Mouse (Mus musculus): ENCODE measurements around the gene Rnpepl1. TPM values are rescaled to one million over a fixed set of nuclear protein-coding genes. Genes with fewer than 3 reads are reported as not detected.
"Not testable (repeated sequence)": the region's sequence is repeated elsewhere in the genome, so short reads cannot be mapped to it uniquely, and the experiment has no call there.

Gene Rnpepl1
- polyA plus RNA-seq, 1 experiment from 2014 or later, result 21.7 TPM

DNA sequence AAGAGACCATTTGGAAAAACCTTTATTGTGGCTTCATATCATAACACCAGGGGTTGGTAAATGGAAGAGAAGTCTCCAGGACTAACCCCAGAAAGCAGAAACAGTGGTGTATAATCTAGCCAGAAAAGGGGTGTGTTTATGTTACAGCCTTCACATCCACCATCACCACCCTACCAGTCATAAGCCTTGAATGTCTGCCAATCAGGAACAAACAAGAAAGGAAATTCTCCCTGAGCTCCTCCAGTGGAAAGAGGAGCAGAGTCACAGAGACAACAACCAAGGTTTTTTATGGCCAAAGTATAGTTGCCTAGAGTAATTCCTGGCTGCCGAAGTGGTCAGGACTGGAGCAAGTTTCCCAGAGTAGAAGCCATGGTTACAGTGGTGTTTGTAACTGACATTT lies 48.4 kb downstream of the Rnpepl1 start:
- ATAC-seq (replicated peaks; ENCODE audit: insufficient number of reproducible peaks, low FRiP score, low TSS enrichment), result no peak

GRCm38 (mm10) chr1:92970791-92971190 lies 60.2 kb downstream of the Rnpepl1 start:
- not testable (repeated sequence) for H3K27me3 ChIP-seq (ENCODE audit: control insufficient read depth, insufficient read depth, low read length); H3K4me3 ChIP-seq (ENCODE audit: low read depth, low read length); H3K36me3 ChIP-seq (ENCODE audit: control insufficient read depth, insufficient read depth, low read length); H3K4me2 ChIP-seq; ATAC-seq (replicated peaks; ENCODE audit: insufficient number of reproducible peaks, low FRiP score, low TSS enrichment); H3K9me3 ChIP-seq (replicated peaks; ENCODE audit: control insufficient read depth, low read length); H3K9ac ChIP-seq (ENCODE audit: low read depth, low read length); H3K27ac ChIP-seq (ENCODE audit: low read depth, low read length)
- peaks cover 15% of the 10 kb centered on the region for H3K4me1 ChIP-seq (ENCODE audit: control insufficient read depth, insufficient read depth, low read length)
- WGBS (ENCODE audit: insufficient replicate concordance), result 83% methylated on average over 6 of the region's 6 CpGs

More for the DNA sequence above, 48.4 kb downstream of the Rnpepl1 start:
- no peaks in the 10 kb centered on the region for H3K9me3 ChIP-seq (replicated peaks; ENCODE audit: control insufficient read depth, low read length)
- no peak overlapping the region for H3K4me3 ChIP-seq (ENCODE audit: low read depth, low read length)
- H3K27ac ChIP-seq (ENCODE audit: low read depth, low read length), result no peak overlapping the region
- no peak overlapping the region for H3K9ac ChIP-seq (ENCODE audit: low read depth, low read length)
- H3K36me3 ChIP-seq (ENCODE audit: control insufficient read depth, insufficient read depth, low read length), result no peaks in the 10 kb centered on the region
- H3K4me1 ChIP-seq (ENCODE audit: control insufficient read depth, insufficient read depth, low read length), result no peaks in the 10 kb centered on the region
- WGBS (ENCODE audit: insufficient replicate concordance), result 91% methylated on average over 1 of the region's 1 CpGs
- no peaks in the 10 kb centered on the region for H3K27me3 ChIP-seq (ENCODE audit: control insufficient read depth, insufficient read depth, low read length)
- H3K4me2 ChIP-seq, result no peak overlapping the region

DNA sequence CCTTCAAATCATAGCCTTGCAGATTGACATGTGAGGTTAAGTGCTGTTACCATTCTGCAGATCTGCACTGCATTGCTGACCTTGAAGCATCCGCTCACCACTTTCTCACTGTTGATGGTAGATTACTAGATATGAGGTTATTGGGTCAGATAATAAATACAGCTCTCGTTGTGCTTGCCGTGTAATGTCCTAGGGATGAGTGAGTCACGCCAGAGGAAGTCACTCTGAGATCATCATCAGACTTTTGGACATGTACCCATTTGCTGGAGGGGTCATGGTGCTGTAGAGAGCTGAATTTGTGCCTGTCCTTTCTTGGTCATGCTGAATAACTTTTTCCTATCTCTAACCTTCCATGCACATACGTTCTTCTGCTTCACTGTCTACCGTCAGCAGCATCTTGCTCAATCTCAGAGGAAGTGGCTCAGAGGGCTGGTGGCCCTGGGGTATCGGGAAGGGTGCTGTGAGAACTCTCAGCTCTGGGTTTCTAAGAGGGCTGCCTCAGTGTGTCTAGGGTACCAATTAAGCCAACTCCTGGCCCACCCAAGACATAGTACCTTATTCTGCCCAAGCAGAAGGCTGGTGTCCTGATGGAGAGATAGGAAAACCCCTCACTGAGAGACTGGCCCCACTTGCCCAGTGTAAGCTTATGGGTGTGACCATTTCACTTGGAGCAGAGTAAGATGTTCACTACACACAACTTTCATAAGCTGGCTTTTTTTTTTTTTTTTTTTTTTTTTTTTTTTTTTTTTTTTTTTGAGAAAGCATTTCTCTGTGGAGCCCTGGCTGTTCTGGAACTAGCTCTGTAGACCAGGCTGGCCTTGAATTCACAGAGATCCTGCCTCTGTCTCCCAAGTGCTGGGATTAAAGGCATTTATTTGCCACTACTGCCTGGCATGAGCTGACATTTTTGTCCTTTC lies 61.6 kb downstream of the Rnpepl1 start:
- 80% methylated on average over 7 of the region's 7 CpGs for WGBS (ENCODE audit: insufficient replicate concordance)

DNA sequence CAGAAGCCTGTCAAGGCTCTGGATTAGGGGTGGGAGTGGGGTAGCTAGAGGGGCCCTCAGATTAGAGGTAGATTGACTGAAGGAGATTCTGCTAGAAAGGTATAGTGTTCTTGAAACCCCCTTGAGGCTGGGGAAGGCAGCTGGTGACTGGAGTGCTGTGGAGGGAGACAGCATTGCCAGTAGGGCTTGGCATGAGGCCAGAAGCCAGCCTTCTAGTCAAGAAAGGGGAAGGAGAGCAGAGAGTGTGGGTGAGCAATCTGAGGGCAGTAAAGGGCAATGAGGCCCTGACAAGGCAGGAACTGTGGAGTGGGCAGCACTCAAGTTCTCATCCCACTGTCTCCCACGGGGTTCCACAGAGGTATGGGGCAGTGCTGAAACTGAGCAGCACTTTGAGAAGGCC lies 62.3 kb downstream of the Rnpepl1 start:
- Histone ChIP-seq H3K9me3 (replicated peaks; ENCODE audit: control insufficient read depth, low read length) (no peaks in the 10 kb centered on the region), H3K4me3 (ENCODE audit: low read depth, low read length) (no peak overlapping the region), H3K4me1 (ENCODE audit: control insufficient read depth, insufficient read depth, low read length) (peaks cover 25% of the 10 kb centered on the region), H3K9ac (ENCODE audit: low read depth, low read length) (no peak overlapping the region), H3K36me3 (ENCODE audit: control insufficient read depth, insufficient read depth, low read length) (no peaks in the 10 kb centered on the region), H3K27ac (ENCODE audit: low read depth, low read length) (no peak overlapping the region), H3K27me3 (ENCODE audit: control insufficient read depth, insufficient read depth, low read length) (peaks cover 1% of the 10 kb centered on the region; the same call in 1 of the 2 replicates), H3K4me2 (no peak overlapping the region)
- WGBS (ENCODE audit: insufficient replicate concordance), result 20% methylated on average over 1 of the region's 1 CpGs
- ATAC-seq (replicated peaks; ENCODE audit: insufficient number of reproducible peaks, low FRiP score, low TSS enrichment), result peak; percentile 35; the same call in 1 of the 2 replicates

More for the DNA sequence above, 61.6 kb downstream of the Rnpepl1 start:
- H3K9ac ChIP-seq (ENCODE audit: low read depth, low read length), result no peak overlapping the region
- no peak for ATAC-seq (replicated peaks; ENCODE audit: insufficient number of reproducible peaks, low FRiP score, low TSS enrichment)
- peaks cover 25% of the 10 kb centered on the region for H3K4me1 ChIP-seq (ENCODE audit: control insufficient read depth, insufficient read depth, low read length)
- no peak overlapping the region for H3K27ac ChIP-seq (ENCODE audit: low read depth, low read length)
- H3K27me3 ChIP-seq (ENCODE audit: control insufficient read depth, insufficient read depth, low read length), result no peaks in the 10 kb centered on the region
- no peaks in the 10 kb centered on the region for H3K9me3 ChIP-seq (replicated peaks; ENCODE audit: control insufficient read depth, low read length)
- no peak overlapping the region for H3K4me2 ChIP-seq
- H3K36me3 ChIP-seq (ENCODE audit: control insufficient read depth, insufficient read depth, low read length), result no peaks in the 10 kb centered on the region
- no peak overlapping the region for H3K4me3 ChIP-seq (ENCODE audit: low read depth, low read length)

Other genes starting within 250 kb of the Rnpepl1 start
- 25.9 and 34.3 TPM in 2 replicates for gene Gpc1, start 79.1 kb upstream of the Rnpepl1 start, polyA plus RNA-seq (2014; fragmentation: Nextera tagmentation; extraction: Ambion mirVana)
- gene Ankmy1, start 7.9 kb upstream of the Rnpepl1 start, polyA plus RNA-seq (2014; fragmentation: Nextera tagmentation; extraction: Ambion mirVana), result 0.34 and 0.70 TPM in 2 replicates
- gene Dusp28, start 3.8 kb upstream of the Rnpepl1 start, polyA plus RNA-seq (2014; fragmentation: Nextera tagmentation; extraction: Ambion mirVana), result 6.2 and 6.9 TPM in 2 replicates
- gene Capn10, start 23.6 kb downstream of the Rnpepl1 start, polyA plus RNA-seq (2014; fragmentation: Nextera tagmentation; extraction: Ambion mirVana), result 11.8 and 14.7 TPM in 2 replicates
- gene Gpr35, start 40.1 kb downstream of the Rnpepl1 start, polyA plus RNA-seq (2014; fragmentation: Nextera tagmentation; extraction: Ambion mirVana), result 0.09 TPM in 1 of 2 replicates, not detected in the other
- gene Aqp12, start 95.6 kb downstream of the Rnpepl1 start, polyA plus RNA-seq (2014; fragmentation: Nextera tagmentation; extraction: Ambion mirVana), result not detected in 2 replicates
- gene Kif1a, start 191.2 kb downstream of the Rnpepl1 start, polyA plus RNA-seq (2014; fragmentation: Nextera tagmentation; extraction: Ambion mirVana), result 5.7 and 6.3 TPM in 2 replicates
- 0.61 TPM in 1 of 2 replicates, not detected in the other for gene Agxt, start 224.5 kb downstream of the Rnpepl1 start, polyA plus RNA-seq (2014; fragmentation: Nextera tagmentation; extraction: Ambion mirVana)

Measured in heart, embryonic 11.5 days (tissue).